Mouse (Mus musculus) effector memory CD4-positive, alpha-beta T cell, adult 5 months (primary cell): ENCODE data around the gene Sema5b. TPM values are rescaled to one million over a fixed set of nuclear protein-coding genes. Genes with fewer than 3 reads are reported as not detected.

Source experiments
- polyA plus RNA-seq: library from polyadenylated mRNA; unstranded; fragments of 100-300 nt; shearing (Covaris generic); gene quantifications from one replicate; pipeline ENCODE4 v1.2.1, GENCODE M21; 2017

Sema5b gene
- polyA plus RNA-seq, result not detected

DNA sequence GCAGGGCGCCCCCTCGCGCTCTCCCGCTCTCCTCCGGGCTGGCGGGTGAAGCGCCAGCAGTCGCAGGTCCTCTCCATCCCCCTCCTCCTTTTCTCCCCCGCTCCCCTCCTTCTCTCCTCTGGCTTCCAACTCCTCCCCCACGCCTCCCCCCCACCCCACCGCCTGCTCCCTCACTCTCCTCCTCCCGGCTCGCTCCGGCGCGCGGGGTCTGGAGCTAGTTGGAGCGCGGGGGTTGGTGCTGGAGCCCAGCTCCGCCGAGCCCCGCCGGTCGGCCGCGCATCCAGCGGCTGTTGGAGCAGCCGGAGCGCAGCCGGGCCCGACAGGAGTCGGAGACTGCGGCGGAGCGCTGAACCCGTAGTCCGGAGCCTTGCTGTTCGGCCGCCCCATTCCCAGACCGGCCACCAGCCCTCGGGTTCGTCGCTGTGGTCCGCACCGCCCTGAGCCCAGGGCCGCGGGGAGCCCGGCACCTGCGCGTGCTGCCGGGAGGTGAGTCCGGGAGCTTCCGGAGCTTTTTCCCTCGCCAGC is at the start of gene Sema5b:
TSS of gene Sema5b (plus strand) at position 29 of the 525 bp plus-strand sequence.

Other genes with a start within 250 kb of the Sema5b start
- 23.6 TPM for gene Sec22a, start 177.2 kb upstream of the Sema5b start, polyA plus RNA-seq
- not detected for gene Pdia5, start 50.3 kb upstream of the Sema5b start, polyA plus RNA-seq
- gene Dirc2, start 228.2 kb downstream of the Sema5b start, polyA plus RNA-seq, result 24.0 TPM
- gene Hspbap1, start 229.2 kb downstream of the Sema5b start, polyA plus RNA-seq, result 11.7 TPM